In genomic region chr11:53858058-53858760, GRCm38 (mm10) we compare ENCODE assay signal across 9 mouse cellular contexts. TPM values are rescaled to one million over a fixed set of nuclear protein-coding genes. Genes with fewer than 3 reads are reported as not detected.
A peak's percentile ranks its signal among the peaks of the same experiment; 100 is the strongest.
DNase-seq lines count a peak whose midpoint lies in the region; ATAC-seq and TF ChIP-seq lines count a peak whose summit lies in the region.
"Had no signal": no experiment of that assay in that cellular context is flagged by ENCODE, and none has a peak within 500 bp of the region (broad histone marks: within the 10 kb centered on the region; RNA-seq: fewer than 3 reads in every experiment).

No protein-coding gene starts in this region.

- 77% methylated on average over 6 of the region's 6 CpGs for whole genome bisulfite sequencing in heart, embryonic 11.5 days (ENCODE audit: insufficient replicate concordance)
- 76% methylated on average over 6 of the region's 6 CpGs for WGBS in heart, embryonic 10.5 days
- WGBS in lung, postnatal 0 days, result 74% methylated on average over 6 of the region's 6 CpGs
- WGBS in intestine, embryonic 15.5 days, result 81% methylated on average over 6 of the region's 6 CpGs
- 84% methylated on average over 6 of the region's 6 CpGs for WGBS in neural tube, embryonic 15.5 days

- no peak for TF ChIP-seq EP300 in lung, postnatal 0 days (IDR thresholded peaks at IDR 0.05)

- H3K36me3 ChIP-seq in heart, embryonic 11.5 days (ENCODE audit: control insufficient read depth, insufficient read depth, low read length), result no peaks in the 10 kb centered on the region
- H3K36me3 ChIP-seq in heart, embryonic 10.5 days, result no peaks in the 10 kb centered on the region
- no peaks in the 10 kb centered on the region for H3K36me3 ChIP-seq in lung, postnatal 0 days (ENCODE audit: insufficient read depth, low read length)
- no peaks in the 10 kb centered on the region for H3K36me3 ChIP-seq in intestine, embryonic 15.5 days
- H3K36me3 ChIP-seq in neural tube, embryonic 15.5 days, result no peaks in the 10 kb centered on the region

- no peak for DNase-seq in heart, embryonic 10.5 days (ENCODE audit: low spot score)
- DNase-seq in lung, postnatal 0 days (ENCODE audit: low spot score), result no peak
- no peak for DNase-seq in lung, postnatal 14 days
- DNase-seq in embryo, embryonic 10 days (ENCODE audit: low spot score), result no peak
- no peak for DNase-seq in spleen, adult 12 weeks (ENCODE audit: low spot score)
- DNase-seq: adrenal gland, postnatal 14 days had no signal

- no peaks in the 10 kb centered on the region for H3K27me3 ChIP-seq in heart, embryonic 11.5 days (ENCODE audit: control insufficient read depth, insufficient read depth, low read length)
- peaks cover 14% of the 10 kb centered on the region for H3K27me3 ChIP-seq in heart, embryonic 10.5 days (ENCODE audit: insufficient read depth, poor library complexity, severe bottlenecking)
- no peaks in the 10 kb centered on the region for H3K27me3 ChIP-seq in lung, postnatal 0 days (replicated peaks; ENCODE audit: insufficient read depth, low read length)
- H3K27me3 ChIP-seq in intestine, embryonic 15.5 days (replicated peaks), result no peaks in the 10 kb centered on the region
- H3K27me3 ChIP-seq in neural tube, embryonic 15.5 days (replicated peaks), result no peaks in the 10 kb centered on the region

- H3K4me1 ChIP-seq in heart, embryonic 11.5 days (ENCODE audit: control insufficient read depth, insufficient read depth, low read length), result no peaks in the 10 kb centered on the region
- H3K4me1 ChIP-seq in heart, embryonic 10.5 days, result peaks cover 3% of the 10 kb centered on the region; the same call in 1 of the 2 replicates
- H3K4me1 ChIP-seq in lung, postnatal 0 days (ENCODE audit: insufficient read depth, low read depth, low read length), result peaks cover 7% of the 10 kb centered on the region
- peaks cover 7% of the 10 kb centered on the region; the same call in 1 of the 2 replicates for H3K4me1 ChIP-seq in intestine, embryonic 15.5 days (replicated peaks)
- H3K4me1 ChIP-seq in neural tube, embryonic 15.5 days, result peaks cover 3% of the 10 kb centered on the region; the same call in 1 of the 2 replicates

- H3K9me3 ChIP-seq in heart, embryonic 11.5 days (replicated peaks; ENCODE audit: control insufficient read depth, low read length), result no peaks in the 10 kb centered on the region
- H3K9me3 ChIP-seq in heart, embryonic 10.5 days, result no peaks in the 10 kb centered on the region
- no peaks in the 10 kb centered on the region for H3K9me3 ChIP-seq in lung, postnatal 0 days (ENCODE audit: low read length)
- H3K9me3 ChIP-seq in intestine, embryonic 15.5 days, result no peaks in the 10 kb centered on the region
- no peaks in the 10 kb centered on the region for H3K9me3 ChIP-seq in neural tube, embryonic 15.5 days (replicated peaks)

- ATAC-seq in heart, embryonic 11.5 days (replicated peaks; ENCODE audit: insufficient number of reproducible peaks, low FRiP score, low TSS enrichment), result no peak
- ATAC-seq in lung, postnatal 0 days, result no peak
- no peak for ATAC-seq in intestine, embryonic 15.5 days
- no peak for ATAC-seq in neural tube, embryonic 15.5 days (ENCODE audit: low FRiP score)

- H3K27ac ChIP-seq in heart, embryonic 11.5 days (ENCODE audit: low read depth, low read length), result no peak overlapping the region
- no peak overlapping the region for H3K27ac ChIP-seq in heart, embryonic 10.5 days
- H3K27ac ChIP-seq in lung, postnatal 0 days (ENCODE audit: low read length), result no peak overlapping the region
- no peak overlapping the region for H3K27ac ChIP-seq in intestine, embryonic 15.5 days
- no peak overlapping the region for H3K27ac ChIP-seq in neural tube, embryonic 15.5 days (replicated peaks)

- H3K9ac ChIP-seq in heart, embryonic 11.5 days (ENCODE audit: low read depth, low read length), result no peak overlapping the region
- no peak overlapping the region for H3K9ac ChIP-seq in lung, postnatal 0 days (replicated peaks; ENCODE audit: low read depth)
- no peak overlapping the region for H3K9ac ChIP-seq in intestine, embryonic 15.5 days
- no peak overlapping the region for H3K9ac ChIP-seq in neural tube, embryonic 15.5 days (replicated peaks)

- no peak for TF ChIP-seq CTCF in lung, postnatal 0 days (IDR thresholded peaks at IDR 0.05)

- peak overlapping the region; percentile 78 for H3K4me2 ChIP-seq in heart, embryonic 11.5 days
- peak overlapping the region; percentile 68 for H3K4me2 ChIP-seq in lung, postnatal 0 days (replicated peaks; ENCODE audit: low read depth, low read length)
- H3K4me2 ChIP-seq in intestine, embryonic 15.5 days (replicated peaks), result peak overlapping the region; percentile 91
- 0 out of 2 replicates have a peak overlapping the region, but pooled peaks have one; percentile 72 for H3K4me2 ChIP-seq in neural tube, embryonic 15.5 days

- no peak overlapping the region for H3K4me3 ChIP-seq in heart, embryonic 11.5 days (ENCODE audit: low read depth, low read length)
- H3K4me3 ChIP-seq in heart, embryonic 10.5 days, result no peak overlapping the region
- no peak overlapping the region for H3K4me3 ChIP-seq in lung, postnatal 0 days (ENCODE audit: low read depth, low read length)
- no peak overlapping the region for H3K4me3 ChIP-seq in intestine, embryonic 15.5 days (replicated peaks)
- no peak overlapping the region for H3K4me3 ChIP-seq in neural tube, embryonic 15.5 days (replicated peaks)

RNA-seq across cellular contexts. Expression of gene Gm12216, which starts 0.8 kb away (rescaled TPM):
- 0.63 TPM in 1 of 2 replicates, not detected in the other for polyA plus RNA-seq in heart, embryonic 11.5 days (2014; fragmentation: Nextera tagmentation; extraction: Ambion mirVana)
- polyA plus RNA-seq in heart, embryonic 10.5 days (2016; fragmentation: Nextera tagmentation; extraction: Ambion mirVana), result 0.15 and 0.27 TPM in 2 replicates
- polyA plus RNA-seq in lung, postnatal 0 days (2015; fragmentation: Nextera tagmentation; extraction: Ambion mirVana), result 3.4 and 5.4 TPM in 2 replicates
- polyA plus RNA-seq in intestine, embryonic 15.5 days (2015; fragmentation: Nextera tagmentation; extraction: Ambion mirVana), result 1.2 and 1.7 TPM in 2 replicates
- polyA plus RNA-seq in neural tube, embryonic 15.5 days (2015; fragmentation: Nextera tagmentation; extraction: Ambion mirVana), result 0.79 and 2.8 TPM in 2 replicates

RNA-seq across cellular contexts. Expression of gene Slc22a5, which starts 33.3 kb away (rescaled TPM):
- polyA plus RNA-seq in heart, embryonic 11.5 days (2014; fragmentation: Nextera tagmentation; extraction: Ambion mirVana), result 8.1 and 9.2 TPM in 2 replicates
- polyA plus RNA-seq in heart, embryonic 10.5 days (2016; fragmentation: Nextera tagmentation; extraction: Ambion mirVana), result 7.7 and 9.9 TPM in 2 replicates
- 7.3 and 9.5 TPM in 2 replicates for polyA plus RNA-seq in lung, postnatal 0 days (2015; fragmentation: Nextera tagmentation; extraction: Ambion mirVana)
- 10.5 and 10.9 TPM in 2 replicates for polyA plus RNA-seq in intestine, embryonic 15.5 days (2015; fragmentation: Nextera tagmentation; extraction: Ambion mirVana)
- 8.6 and 10.6 TPM in 2 replicates for polyA plus RNA-seq in neural tube, embryonic 15.5 days (2015; fragmentation: Nextera tagmentation; extraction: Ambion mirVana)
